Mouse (Mus musculus) urinary bladder, adult 18-20 months (tissue): ENCODE measurements around the gene Slc17a6.

Experiments used
- DNase-seq, 2 experiments: peaks; one replicate each; pipeline ENCODE4 v3.0.0; 2022; ENCODE audit warnings: low spot score in 2 of 2, mixed read lengths in 2 of 2

Slc17a6 gene

DNA sequence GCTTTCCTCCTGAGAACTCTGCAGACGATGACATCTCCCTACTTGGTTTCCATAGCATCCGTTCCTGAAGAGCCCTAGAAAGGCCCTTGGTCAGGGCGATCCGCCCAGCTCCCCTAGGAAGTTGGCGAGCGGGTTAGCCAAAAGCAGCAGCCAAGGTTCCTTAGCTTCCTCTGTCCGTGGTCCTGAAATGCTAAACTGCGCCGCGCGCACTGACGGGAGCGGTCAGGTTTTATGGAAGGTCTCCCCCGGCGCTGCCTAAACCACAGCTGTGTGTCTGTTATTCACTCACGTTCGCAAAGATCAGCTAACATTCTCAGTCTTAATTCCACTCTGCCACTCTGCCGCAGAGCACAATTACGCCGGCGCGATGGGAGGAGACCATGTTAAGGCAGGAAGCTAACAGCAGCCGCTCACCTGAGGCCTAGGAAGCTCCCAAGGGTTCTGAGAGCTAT is at the start of gene Slc17a6:
Slc17a6 (plus strand) TSS at position 313 of the 452 bp plus-strand sequence.
- DNase-seq = peak in 1 of 2 experiments; percentile 21

- no peak for DNase-seq
Measured at GRCm38 (mm10) chr7:51600021-51600420, 21.8 kb upstream of the Slc17a6 start.

GRCm38 (mm10) chr7:51603741-51604140 is 18.1 kb upstream of the Slc17a6 start:
- no peak for DNase-seq

DNA sequence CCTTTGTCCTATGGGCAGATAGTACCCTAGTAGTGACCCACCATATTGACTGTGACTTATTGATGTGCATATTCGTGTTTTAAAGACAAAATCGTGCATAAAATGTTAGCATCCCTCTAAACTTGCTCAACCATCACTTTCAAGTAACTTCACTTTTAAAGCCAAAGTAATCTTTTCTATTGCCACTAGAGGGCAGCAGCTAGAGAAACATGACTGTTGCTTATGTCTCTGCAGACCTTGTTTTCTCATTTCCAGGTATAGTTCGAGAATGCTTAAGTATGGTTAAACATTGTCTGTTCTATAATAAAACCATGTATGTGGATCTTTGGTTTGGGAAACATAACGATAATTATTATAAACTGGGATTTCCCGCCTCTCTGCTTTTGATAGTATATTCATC is 7.4 kb upstream of the Slc17a6 start:
- no peak for DNase-seq

GRCm38 (mm10) chr7:51617941-51618340 is 3.9 kb upstream of the Slc17a6 start:
- no peak for DNase-seq

- no peak for DNase-seq
Measured at GRCm38 (mm10) chr7:51618412-51618811, 3.4 kb upstream of the Slc17a6 start.

DNA sequence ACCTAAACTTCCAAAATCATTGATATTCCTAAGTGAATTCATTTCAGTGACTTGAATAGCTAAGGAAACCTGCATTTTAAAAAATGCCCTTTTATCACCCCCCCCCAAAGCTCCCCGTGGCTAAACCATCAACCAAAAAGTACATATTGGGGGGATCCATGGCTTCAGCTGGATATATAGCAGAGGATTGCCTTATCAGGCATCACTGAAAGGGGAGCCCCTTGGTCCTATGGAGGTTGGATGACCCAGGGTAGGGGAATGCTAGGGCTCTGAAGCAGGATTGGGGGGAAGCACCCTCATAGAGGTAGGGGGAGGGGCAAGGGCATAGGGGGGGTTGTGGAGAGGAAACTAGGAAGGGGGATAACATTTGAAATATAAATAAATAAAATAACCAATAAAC is 1.8 kb upstream of the Slc17a6 start:
- DNase-seq = no peak

DNA sequence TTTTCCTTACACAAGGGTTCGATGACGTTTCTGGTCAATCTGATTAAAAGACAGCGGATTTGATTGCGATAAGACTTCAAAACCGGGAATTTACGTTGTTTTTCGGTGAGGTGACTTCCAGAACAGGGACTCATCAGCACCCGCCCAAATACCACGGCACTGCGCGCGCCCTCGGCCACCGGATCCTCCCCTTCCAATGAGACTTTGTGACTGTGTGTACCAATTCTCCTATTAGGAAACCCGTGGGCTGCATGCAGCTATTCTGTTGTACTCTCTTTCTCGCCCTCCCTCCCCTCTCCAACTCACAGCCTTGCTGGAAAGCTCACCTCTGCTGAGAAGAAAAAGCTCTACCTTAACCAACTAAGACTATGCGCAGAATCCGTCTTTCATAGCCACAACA is 390 bp downstream of the Slc17a6 start:
- DNase-seq = no peak

DNA sequence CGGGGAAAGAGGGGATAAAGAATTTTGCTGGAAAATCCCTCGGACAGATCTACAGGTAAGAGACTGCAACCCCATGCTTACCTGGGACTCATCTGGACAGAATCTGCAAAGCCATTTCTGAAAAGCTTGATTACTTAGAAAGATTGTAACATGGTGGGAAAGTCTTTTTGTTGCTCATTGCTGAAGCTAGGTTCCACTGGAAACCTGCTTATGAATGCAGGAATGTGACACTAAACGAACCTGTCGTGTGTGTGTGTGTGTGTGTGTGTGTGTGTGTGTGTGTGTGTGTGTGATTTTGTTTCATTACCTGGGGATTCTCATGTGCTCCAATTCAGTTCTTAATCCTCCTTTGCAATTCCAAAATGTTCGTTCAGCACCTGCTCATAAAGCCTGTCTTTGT is 860 bp downstream of the Slc17a6 start:
- no peak for DNase-seq

DNA sequence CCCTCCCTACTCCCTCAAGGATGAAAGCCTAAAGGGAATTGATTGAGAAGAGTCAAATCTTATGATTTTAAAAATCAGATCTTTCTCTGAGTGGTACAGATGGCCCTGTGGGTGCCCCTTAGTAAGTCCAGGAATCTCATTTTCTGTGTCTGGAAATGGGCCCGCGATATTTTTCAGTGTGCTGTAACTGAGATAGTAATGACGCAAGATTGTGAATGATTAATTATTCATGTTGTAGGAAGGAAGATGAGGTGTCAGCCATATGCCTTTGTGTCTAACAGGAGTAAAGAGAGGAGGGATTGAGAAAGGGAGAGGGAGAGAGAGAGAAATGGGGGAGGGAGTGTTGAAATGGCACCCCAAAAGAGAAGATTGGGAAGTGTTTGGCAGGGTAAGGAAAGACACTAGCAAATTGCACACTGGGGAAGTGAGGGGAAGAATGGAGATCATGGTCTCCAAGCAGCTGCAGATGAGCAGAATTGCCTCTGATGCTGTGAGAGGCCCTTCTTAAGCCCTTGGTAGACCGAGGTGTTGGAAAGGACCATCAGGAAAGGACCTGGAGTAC is 2.6 kb downstream of the Slc17a6 start:
- DNase-seq = no peak

- DNase-seq = no peak
Measured at GRCm38 (mm10) chr7:51625161-51625560, 3.4 kb downstream of the Slc17a6 start.

DNA sequence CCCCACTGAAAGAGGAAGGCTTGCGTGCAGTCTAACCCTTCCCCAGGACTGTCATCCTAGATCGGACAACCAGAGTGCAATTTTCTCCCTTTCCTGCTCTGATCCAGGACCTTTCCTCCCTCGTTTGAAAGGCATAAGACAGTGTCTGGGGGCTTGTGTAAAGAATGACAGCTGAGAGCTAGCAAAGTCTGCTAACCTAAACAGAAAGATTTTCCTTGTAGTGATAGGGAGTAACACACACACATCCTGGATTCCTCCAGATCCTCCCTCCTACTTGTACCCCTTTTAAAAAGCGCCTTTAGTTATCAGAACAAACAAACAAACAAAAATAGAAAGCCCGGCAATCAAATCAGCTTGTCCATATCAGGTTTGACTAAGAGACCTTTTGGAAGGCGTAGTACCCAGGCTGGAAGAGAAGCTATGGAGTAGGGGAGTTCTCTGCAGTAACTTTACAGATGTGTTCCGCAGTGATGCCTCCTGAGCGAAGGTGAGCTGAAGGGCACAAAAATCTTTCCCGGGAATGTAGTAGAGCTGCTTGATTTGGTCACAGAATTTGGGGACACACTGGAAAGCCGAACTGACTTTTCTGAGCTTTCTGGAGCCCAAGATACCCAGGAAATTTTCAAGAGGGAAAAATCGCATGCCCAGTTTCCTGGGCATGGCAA is 3.9 kb downstream of the Slc17a6 start:
- DNase-seq = no peak

DNA sequence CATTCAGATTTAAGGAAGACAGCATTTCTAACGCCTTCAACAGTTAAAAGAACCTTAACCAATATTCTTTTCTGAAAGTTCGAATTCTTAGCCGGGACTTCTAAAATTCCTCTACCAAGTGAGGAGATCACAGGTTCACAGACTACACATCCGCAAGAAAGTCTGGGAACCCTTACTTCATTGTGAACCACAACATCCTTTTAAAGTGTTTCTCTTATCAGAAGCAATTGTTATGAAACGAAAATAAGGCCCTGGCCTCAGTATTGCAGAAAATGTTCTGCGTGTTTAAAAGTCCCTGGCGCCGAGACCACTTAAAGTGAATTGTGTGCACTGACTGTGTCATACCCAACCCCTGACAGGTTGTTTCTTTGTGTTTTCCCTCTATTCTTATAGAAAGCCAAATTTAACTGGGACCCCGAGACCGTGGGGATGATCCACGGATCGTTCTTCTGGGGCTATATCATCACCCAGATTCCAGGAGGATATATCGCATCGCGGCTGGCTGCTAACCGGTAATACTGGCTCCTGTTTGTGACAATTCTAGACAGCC is 4.7 kb downstream of the Slc17a6 start:
- DNase-seq = no peak

- DNase-seq = no peak
Measured at GRCm38 (mm10) chr7:51627001-51627631, 5.3 kb downstream of the Slc17a6 start.

DNA sequence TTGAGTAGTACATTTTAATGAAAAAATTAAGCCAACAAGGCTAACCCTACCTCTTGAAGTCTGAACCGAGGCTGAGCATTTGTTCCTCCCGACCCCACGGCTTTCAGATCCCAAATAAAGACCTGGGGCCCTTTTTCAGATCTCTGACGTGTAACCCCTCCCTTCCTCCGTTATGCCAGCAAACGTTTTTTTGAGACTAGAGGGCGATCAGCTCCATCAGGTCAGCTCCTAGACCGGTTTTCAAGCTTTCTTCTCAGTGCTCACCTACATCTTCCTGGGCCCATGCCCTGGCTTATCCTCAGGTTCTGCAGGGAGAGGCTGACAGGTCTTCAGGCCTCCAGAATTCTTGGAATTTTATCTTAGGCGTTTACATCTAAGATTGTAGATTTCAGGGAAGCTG is 5.9 kb downstream of the Slc17a6 start:
- no peak for DNase-seq

GRCm38 (mm10) chr7:51628349-51628748 is 6.5 kb downstream of the Slc17a6 start:
- no peak for DNase-seq

DNA sequence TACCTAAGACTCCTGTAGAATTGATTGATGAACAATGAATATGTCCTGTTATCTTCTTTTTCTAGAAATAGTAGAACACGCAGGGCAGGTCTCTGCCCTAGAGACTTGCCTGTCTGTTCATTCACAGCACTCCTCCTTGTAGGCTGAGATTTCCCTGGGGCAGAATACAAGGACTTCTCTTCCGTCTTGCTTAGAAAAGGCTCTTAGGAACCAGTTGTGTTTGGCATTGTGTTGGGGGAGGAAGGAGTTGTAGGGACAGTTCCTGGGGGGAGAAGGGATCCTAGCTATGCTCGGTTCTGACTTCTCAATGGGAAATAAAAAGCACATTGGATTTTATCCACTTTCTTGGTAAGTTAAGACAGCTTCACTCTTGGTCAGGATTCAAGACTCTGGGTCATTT is 7.4 kb downstream of the Slc17a6 start:
- DNase-seq = no peak

GRCm38 (mm10) chr7:51631171-51631570 is 9.4 kb downstream of the Slc17a6 start:
- no peak for DNase-seq

GRCm38 (mm10) chr7:51632543-51633229 is 10.9 kb downstream of the Slc17a6 start:
- no peak for DNase-seq

DNA sequence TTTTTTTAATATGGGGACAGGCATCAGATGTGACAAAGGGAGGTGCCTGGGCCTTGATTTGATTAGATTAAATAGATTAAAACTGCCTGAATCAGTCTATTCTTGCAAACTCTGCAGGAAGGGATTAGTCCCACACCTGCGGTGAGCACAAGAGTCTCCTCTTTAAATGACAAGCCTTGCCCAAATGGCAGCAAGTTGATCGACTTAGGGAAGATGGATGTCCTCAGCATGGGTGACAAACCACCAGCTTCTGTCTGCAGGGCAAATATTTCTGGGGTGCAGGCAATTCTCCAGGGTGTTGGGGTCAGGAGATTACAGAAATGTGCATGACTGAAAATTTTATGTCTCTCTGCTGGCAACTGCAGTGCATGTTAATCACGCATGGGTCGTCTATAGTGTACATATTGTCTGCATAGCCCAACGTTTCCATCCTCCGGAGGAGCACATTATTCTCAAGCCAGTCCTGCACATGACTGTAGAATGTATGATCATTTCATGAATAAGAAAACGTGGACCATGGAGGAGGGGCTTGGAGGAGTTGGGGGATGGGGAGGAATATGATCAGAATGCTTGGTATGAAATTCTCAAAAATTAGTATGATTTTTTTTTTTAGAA is 11.5 kb downstream of the Slc17a6 start:
- no peak for DNase-seq

- DNase-seq = no peak
Measured at GRCm38 (mm10) chr7:51657152-51657551, 35.3 kb downstream of the Slc17a6 start.

- no peak for DNase-seq
Measured at GRCm38 (mm10) chr7:51662441-51662840, 40.6 kb downstream of the Slc17a6 start.
